Mouse (Mus musculus): ENCODE results near the gene Wnk2.

- TF ChIP-seq CTCF (IDR thresholded peaks at IDR 0.05; ENCODE audit: extremely low read depth, insufficient read depth, low read length) (no peak), POLR2A (IDR thresholded peaks at IDR 0.05; ENCODE audit: extremely low read depth, insufficient read depth, low read length) (no peak)
Observed at GRCm38 (mm10) chr13:49189970-49190870, 42.4 kb upstream of the Wnk2 start.

All from cortical plate, adult 2 months (tissue).